In the genomic region with DNA sequence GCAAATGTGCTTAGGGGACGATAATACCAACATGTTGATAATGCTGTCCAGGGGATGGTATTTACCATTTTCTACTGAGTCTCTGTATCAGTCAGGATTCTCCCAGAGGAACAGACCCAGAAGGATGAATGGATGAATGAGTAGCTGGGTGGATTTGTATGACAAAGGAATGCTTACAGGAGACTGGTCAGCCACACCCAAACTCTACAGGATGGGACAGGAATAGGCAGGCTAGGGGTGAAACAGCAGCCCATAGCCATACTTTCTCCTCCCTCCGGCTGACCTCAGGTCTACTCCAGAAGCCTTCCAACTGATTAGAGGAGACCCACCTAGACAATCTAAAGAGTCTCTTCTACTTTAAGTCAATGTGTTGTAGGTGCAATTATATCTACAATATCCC, we compare ENCODE assay signal across 20 mouse cellular contexts. TPM values are rescaled to one million over a fixed set of nuclear protein-coding genes. Genes with fewer than 3 reads are reported as not detected.
"Had no signal": no experiment of that assay in that cellular context is flagged by ENCODE, and none has a peak within 500 bp of the region (broad histone marks: within the 10 kb centered on the region; RNA-seq: fewer than 3 reads in every experiment).

No protein-coding gene starts in this region.

- DNase-seq: liver, postnatal 0 days; lung, adult 2 months; lung, postnatal 14 days; lung, postnatal 36 days; midbrain, embryonic 14.5 days; right cerebral cortex, postnatal 14 days; thymus, adult 18-20 months; thymus, postnatal 14 days; thymus, postnatal 36 days had no signal

- H3K4me2 ChIP-seq: lung, embryonic 15.5 days; midbrain, embryonic 12.5 days; neural tube, embryonic 13.5 days; neural tube, embryonic 15.5 days had no signal

- H3K27me3 ChIP-seq: lung, embryonic 15.5 days; midbrain, embryonic 12.5 days; neural tube, embryonic 13.5 days; neural tube, embryonic 15.5 days had no signal

- H3K9ac ChIP-seq: liver, postnatal 0 days; lung, embryonic 15.5 days; midbrain, embryonic 12.5 days; neural tube, embryonic 13.5 days; neural tube, embryonic 15.5 days had no signal

- H3K36me3 ChIP-seq: lung, embryonic 15.5 days; midbrain, embryonic 10.5 days; midbrain, embryonic 12.5 days; neural tube, embryonic 13.5 days; neural tube, embryonic 15.5 days had no signal

- H3K9me3 ChIP-seq: lung, embryonic 15.5 days; midbrain, embryonic 12.5 days; neural tube, embryonic 13.5 days; neural tube, embryonic 15.5 days had no signal

- H3K4me3 ChIP-seq: lung, embryonic 15.5 days; midbrain, embryonic 10.5 days; midbrain, embryonic 12.5 days; myocyte; neural tube, embryonic 13.5 days; neural tube, embryonic 15.5 days had no signal

- H3K4me1 ChIP-seq: lung, embryonic 15.5 days; midbrain, embryonic 10.5 days; midbrain, embryonic 12.5 days; neural tube, embryonic 13.5 days; neural tube, embryonic 15.5 days had no signal

- H3K27ac ChIP-seq: lung, embryonic 15.5 days; midbrain, embryonic 10.5 days; midbrain, embryonic 12.5 days; neural tube, embryonic 13.5 days; neural tube, embryonic 15.5 days had no signal

- ATAC-seq: liver, postnatal 0 days; lung, postnatal 0 days; midbrain, embryonic 16.5 days had no signal

RNA-seq across cellular contexts. Expression of gene Stmnd1, which starts 9.0 kb away (rescaled TPM):
- polyA plus RNA-seq: liver, postnatal 0 days; midbrain, embryonic 10.5 days; midbrain, embryonic 12.5 days; midbrain, embryonic 14.5 days; midbrain, embryonic 16.5 days; neural tube, embryonic 11.5 days; spleen, adult 2 months; stomach, embryonic 14.5 days had no signal
